Mouse (Mus musculus) adrenal gland, adult (tissue): ENCODE results near the gene Fsip1.

Source experiments
- DNase-seq, 2 experiments: peaks; one replicate each; pipeline ENCODE4 v3.0.0; 2022 to 2023; ENCODE audit warnings: low spot score in 1 of 2; ENCODE audit not compliant: inconsistent age in 2 of 2

The Fsip1 gene

GRCm38 (mm10) chr2:118127516-118128288 is 129.1 kb downstream of the Fsip1 start:
- no peak for DNase-seq

- no peak for DNase-seq
Measured at GRCm38 (mm10) chr2:118125943-118126470, 130.8 kb downstream of the Fsip1 start.

GRCm38 (mm10) chr2:118125211-118125939 is 131.4 kb downstream of the Fsip1 start:
- DNase-seq, result peak; percentile 49 to 60

- no peak for DNase-seq
Measured at GRCm38 (mm10) chr2:118124437-118124836, 132.3 kb downstream of the Fsip1 start.

- no peak for DNase-seq
Measured at GRCm38 (mm10) chr2:118123743-118124142, 133.0 kb downstream of the Fsip1 start.

- no peak for DNase-seq
Measured at GRCm38 (mm10) chr2:118122291-118122690, 134.5 kb downstream of the Fsip1 start.

- no peak for DNase-seq
Measured at GRCm38 (mm10) chr2:118120751-118121150, 136.0 kb downstream of the Fsip1 start.

- no peak for DNase-seq
Measured at GRCm38 (mm10) chr2:118120095-118120494, 136.7 kb downstream of the Fsip1 start.

GRCm38 (mm10) chr2:118119684-118120083 is 137.1 kb downstream of the Fsip1 start:
- DNase-seq, result no peak

GRCm38 (mm10) chr2:118118515-118118914 is 138.3 kb downstream of the Fsip1 start:
- no peak for DNase-seq

- no peak for DNase-seq
Measured at GRCm38 (mm10) chr2:118118045-118118444, 138.7 kb downstream of the Fsip1 start.

GRCm38 (mm10) chr2:118117401-118117800 is 139.4 kb downstream of the Fsip1 start:
- no peak for DNase-seq

- no peak for DNase-seq
Measured at GRCm38 (mm10) chr2:118116754-118117290, 139.9 kb downstream of the Fsip1 start.

- peak in 1 of 2 experiments; percentile 59 for DNase-seq
Measured at GRCm38 (mm10) chr2:118116180-118116579, 140.6 kb downstream of the Fsip1 start.

- DNase-seq, result no peak
Measured at GRCm38 (mm10) chr2:118115647-118116046, 141.1 kb downstream of the Fsip1 start.

- DNase-seq, result no peak
Measured at GRCm38 (mm10) chr2:118114671-118115070, 142.1 kb downstream of the Fsip1 start.

GRCm38 (mm10) chr2:118113808-118114524 is 142.8 kb downstream of the Fsip1 start:
- DNase-seq, result no peak

- DNase-seq, result no peak
Measured at GRCm38 (mm10) chr2:118112846-118113479, 143.8 kb downstream of the Fsip1 start.

GRCm38 (mm10) chr2:118112438-118112837 is 144.3 kb downstream of the Fsip1 start:
- no peak for DNase-seq

GRCm38 (mm10) chr2:118111488-118112131 is 145.2 kb downstream of the Fsip1 start, which contains the start of gene Thbs1:
Gene Thbs1, plus strand, starts transcription at chr2:118111876.
- DNase-seq, result peak; percentile 68 to 91
